Mouse (Mus musculus): ENCODE measurements around the gene Srxn1.
A peak's percentile ranks its signal among the peaks of the same experiment; 100 is the strongest.

Gene Srxn1

DNA sequence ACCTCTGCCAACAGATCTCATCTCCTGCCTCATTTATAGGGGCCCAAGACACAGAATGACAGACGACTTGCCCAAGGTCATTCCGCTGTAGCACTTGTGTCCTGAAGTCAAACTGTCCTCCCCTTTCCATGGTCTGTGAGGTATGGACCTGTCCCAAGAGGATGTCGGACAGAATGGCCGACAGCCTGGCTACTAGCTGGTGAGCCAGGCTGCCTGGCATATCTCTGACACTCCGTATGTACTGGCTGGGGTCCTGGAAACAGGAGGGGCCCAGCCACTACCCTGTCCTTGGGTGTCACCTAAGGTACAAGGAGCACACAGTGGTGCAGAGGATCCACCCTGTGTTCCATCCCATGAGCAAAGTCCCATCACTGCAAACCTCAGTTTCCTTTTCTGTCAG lies 14.8 kb upstream of the Srxn1 start:
- DNase-seq, result no peak

- no peak for DNase-seq
Measured at GRCm38 (mm10) chr2:152091342-152092056, 13.8 kb upstream of the Srxn1 start.

- DNase-seq, result no peak
Measured at GRCm38 (mm10) chr2:152092927-152093326, 12.4 kb upstream of the Srxn1 start.

- DNase-seq, result no peak
Measured at GRCm38 (mm10) chr2:152093356-152093792, 11.9 kb upstream of the Srxn1 start.

DNA sequence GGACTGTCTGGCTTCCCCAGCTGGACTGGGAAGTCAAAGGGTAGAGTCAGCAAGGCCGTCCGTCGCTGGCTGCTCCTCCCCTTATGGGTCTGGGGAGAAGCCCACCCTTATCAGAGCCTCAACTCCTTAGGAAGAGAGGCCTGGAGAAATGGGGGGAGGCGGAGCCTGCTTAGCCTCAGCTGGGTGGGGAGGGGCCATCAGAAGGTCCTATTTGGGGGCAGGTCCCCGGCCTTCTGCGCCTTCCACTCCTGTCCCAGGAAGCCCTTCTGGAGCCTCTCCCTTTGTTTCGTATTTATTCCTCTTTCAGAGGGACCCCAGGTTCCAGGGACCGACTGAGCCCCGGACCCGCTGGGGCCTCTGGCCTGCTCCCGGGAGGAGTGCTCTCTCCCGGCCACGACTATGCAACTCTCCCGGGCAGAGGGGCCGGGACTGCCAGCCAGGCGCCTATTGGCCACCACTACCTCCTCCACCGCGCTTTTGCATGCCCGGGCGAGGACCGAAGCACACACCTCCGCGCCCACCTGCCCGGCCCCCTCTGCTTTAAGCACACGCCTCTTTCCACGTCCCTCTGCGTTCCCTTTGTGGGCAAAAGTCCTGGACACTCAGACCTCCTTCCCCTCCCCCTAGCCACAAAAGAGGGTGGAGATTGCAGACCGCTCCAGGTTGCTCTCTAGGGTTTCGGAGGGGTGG lies 10.3 kb upstream of the Srxn1 start:
- DNase-seq, result no peak

GRCm38 (mm10) chr2:152096922-152097321 lies 8.4 kb upstream of the Srxn1 start:
- DNase-seq, result no peak

GRCm38 (mm10) chr2:152097916-152098315 lies 7.4 kb upstream of the Srxn1 start:
- DNase-seq, result no peak

- DNase-seq, result no peak
Measured at GRCm38 (mm10) chr2:152099538-152099937, 5.8 kb upstream of the Srxn1 start.

GRCm38 (mm10) chr2:152101761-152102160 lies 3.6 kb upstream of the Srxn1 start:
- no peak for DNase-seq

DNA sequence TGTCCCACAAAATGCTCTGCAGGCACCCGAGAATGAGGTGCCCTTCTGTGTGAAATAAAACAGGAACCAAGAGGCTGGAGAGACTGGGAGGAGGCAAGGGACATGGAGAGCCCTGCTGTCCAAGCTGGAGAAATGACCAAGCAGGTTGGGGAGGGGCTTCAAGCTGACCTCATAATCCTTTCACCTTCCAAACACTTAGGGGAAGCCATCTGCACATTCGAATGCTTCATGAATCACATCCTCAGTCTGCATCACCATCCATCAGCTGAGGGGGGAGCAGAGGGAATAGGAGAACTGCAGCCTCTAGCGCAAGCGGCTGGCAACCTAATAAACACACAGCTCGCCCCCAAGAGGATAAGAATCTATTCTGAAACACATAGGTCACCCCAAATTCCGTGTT lies 2.9 kb upstream of the Srxn1 start:
- DNase-seq, result no peak

DNA sequence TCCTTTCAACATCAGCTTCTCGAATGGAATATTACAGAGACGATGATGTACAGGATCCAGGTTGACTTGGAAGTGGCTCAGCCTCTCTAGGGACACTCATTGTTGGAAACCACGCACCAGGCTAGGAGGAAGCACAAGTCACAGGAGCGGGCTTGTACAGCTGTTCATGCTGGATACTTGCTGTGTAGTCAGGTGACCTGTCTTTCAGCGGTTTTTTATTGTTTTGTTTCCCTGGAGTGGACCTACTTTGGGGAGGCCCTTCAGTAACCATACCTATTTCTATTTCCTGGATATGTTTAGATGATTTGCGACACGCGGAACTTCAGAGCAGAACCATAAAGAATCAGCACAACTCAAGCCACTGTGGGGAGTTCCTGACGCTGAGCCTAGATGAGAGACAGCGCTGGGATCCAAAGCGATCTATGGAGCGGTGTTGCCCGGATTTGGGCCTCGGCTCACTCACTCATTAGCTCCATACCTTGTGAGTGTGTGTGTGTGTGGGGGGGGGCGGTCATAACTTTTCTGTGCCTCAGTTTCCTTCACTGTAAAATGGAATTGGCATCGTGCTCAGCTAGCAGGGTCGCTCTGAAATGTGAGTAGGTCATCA lies 502 bp upstream of the Srxn1 start:
- DNase-seq, result no peak

DNA sequence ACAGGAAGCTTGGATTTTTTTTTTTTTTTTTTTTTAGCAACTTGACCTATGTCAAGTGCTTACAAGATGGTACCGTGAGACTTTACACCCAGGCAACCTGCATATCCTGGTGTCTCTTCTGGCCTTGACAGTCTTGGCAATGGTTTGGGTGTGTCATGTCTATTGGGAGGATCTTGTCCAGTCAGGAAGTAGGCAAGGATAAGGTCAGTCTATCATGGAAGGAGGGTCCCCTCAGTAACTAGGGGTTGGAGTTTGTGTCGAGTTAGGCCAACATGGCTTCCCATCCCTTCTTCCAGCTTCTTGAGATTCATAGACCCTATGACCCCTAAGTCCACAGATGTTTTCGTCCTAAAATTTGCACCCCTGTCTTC lies 894 bp downstream of the Srxn1 start:
- no peak for DNase-seq

- DNase-seq, result no peak
Measured at GRCm38 (mm10) chr2:152106597-152106996, 1.3 kb downstream of the Srxn1 start.

GRCm38 (mm10) chr2:152108702-152109101 lies 3.4 kb downstream of the Srxn1 start:
- no peak for DNase-seq

GRCm38 (mm10) chr2:152109386-152109785 lies 4.1 kb downstream of the Srxn1 start:
- no peak for DNase-seq

GRCm38 (mm10) chr2:152111311-152111710 lies 6.0 kb downstream of the Srxn1 start:
- no peak for DNase-seq

GRCm38 (mm10) chr2:152111920-152112319 lies 6.6 kb downstream of the Srxn1 start:
- DNase-seq, result peak; percentile 83

- DNase-seq, result no peak
Measured at GRCm38 (mm10) chr2:152112490-152112889, 7.2 kb downstream of the Srxn1 start.

GRCm38 (mm10) chr2:152112970-152113369 lies 7.7 kb downstream of the Srxn1 start:
- no peak for DNase-seq

- DNase-seq, result no peak
Measured at GRCm38 (mm10) chr2:152114057-152114975, 9.0 kb downstream of the Srxn1 start.

DNA sequence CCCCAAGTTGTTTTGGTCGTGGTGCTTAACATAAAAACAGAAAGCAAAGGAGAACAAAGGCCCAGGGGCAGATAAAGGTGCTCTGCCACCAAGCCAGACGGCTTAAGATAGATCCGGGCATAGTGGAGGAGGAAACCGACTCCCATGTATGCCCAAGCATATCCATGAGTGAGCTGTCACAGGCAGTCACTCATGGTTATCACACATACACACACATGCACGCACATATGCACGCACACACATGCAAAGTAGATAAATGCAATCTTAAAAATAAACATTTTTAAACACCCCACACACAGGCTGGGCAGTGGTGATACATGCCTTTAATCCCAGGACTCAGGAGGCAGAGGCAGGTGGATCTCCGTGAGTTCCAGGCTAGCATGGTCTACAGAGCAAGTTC lies 12.4 kb downstream of the Srxn1 start:
- no peak for DNase-seq

DNA sequence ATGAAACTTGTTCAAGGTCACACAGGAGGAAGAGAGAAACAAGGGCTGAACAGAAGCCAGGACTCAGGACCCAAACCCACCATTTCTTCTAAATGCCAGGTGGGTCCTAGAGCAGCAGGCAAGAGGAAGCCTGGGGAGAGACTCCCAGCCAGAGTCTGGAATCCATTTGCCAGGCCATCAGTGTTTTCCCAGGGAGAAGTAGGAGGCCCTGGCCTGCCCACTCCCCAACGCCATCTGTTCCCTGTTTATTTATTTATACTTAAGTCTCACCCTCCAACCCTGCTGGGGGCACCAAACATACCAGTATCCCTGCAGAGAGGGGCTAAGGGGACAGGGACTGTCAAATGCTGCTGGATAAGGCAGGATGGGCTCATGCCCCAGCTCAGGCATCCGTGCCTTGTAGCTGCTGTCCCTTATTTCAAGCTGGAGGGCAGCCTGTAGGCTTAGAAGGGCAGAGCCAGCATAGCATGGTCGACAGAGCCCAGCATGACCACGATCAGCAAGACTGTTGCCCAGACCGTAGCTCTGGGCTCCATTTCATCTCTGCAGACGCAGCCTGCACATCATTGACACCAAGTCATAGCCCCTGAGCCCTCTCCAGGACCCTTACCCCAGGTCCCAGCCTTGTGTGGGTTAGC lies 14.0 kb downstream of the Srxn1 start:
- DNase-seq, result no peak

DNA sequence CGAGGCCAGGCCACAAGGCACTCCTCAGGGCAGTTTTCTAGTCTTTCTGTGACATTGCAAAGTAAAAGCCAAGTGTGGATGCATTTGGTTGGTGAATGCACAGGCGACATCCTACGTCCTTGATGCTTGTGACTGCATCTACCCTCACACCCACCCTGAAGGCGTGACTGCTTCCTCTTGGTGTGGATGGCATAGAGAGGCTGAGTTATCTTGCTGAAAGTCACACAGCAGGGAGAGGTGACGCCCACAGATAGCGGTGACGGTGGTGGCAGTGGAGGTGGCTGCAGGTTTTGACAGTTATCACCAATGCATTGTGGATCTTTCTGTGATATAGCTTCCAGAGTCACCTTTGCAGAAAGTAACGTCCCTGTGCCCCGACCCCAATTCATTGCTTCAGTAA lies 17.6 kb downstream of the Srxn1 start:
- no peak for DNase-seq
